Comparison of ENCODE assay signal across 8 mouse cellular contexts in genomic region chr16:45348238-45348637, GRCm38 (mm10).
DNase-seq lines count a peak whose midpoint lies in the region; ATAC-seq and TF ChIP-seq lines count a peak whose summit lies in the region.
"Not testable (repeated sequence)": the region's sequence is repeated elsewhere in the genome, so short reads cannot be mapped to it uniquely, and the experiment has no call there.

No protein-coding gene starts in this region.

- 91% methylated on average over 7 of the region's 9 CpGs for WGBS in heart, adult 2 months
- WGBS in midbrain, embryonic 11.5 days: 75% methylated on average over 5 of the region's 9 CpGs

- not testable (repeated sequence) for H3K4me3 ChIP-seq in ES-Bruce4 (ENCODE audit: low read depth, low read length); heart, adult 2 months; midbrain, embryonic 11.5 days (ENCODE audit: low read depth, low read length)

- ATAC-seq in frontal cortex, adult (ENCODE audit: low TSS enrichment): peak; percentile 79
- ATAC-seq in midbrain, embryonic 11.5 days (ENCODE audit: low FRiP score): not testable (repeated sequence)

- not testable (repeated sequence) for H3K4me1 ChIP-seq in ES-Bruce4 (ENCODE audit: control insufficient read depth, insufficient read depth, low read length); heart, adult 2 months (ENCODE audit: control insufficient read depth, insufficient read depth, low read length); midbrain, embryonic 11.5 days (ENCODE audit: control insufficient read depth, insufficient read depth, low read length)

- H3K4me2 ChIP-seq in midbrain, embryonic 11.5 days: not testable (repeated sequence)

- peaks cover 40% of the 10 kb centered on the region for H3K9me3 ChIP-seq in ES-Bruce4 (replicated peaks; ENCODE audit: control insufficient read depth, insufficient read depth, low read length, poor library complexity, severe bottlenecking)
- not testable (repeated sequence) for H3K9me3 ChIP-seq in midbrain, embryonic 11.5 days (ENCODE audit: control insufficient read depth, low read length)

- H3K36me3 ChIP-seq in ES-Bruce4 (ENCODE audit: control insufficient read depth, insufficient read depth, low read length, poor library complexity, severe bottlenecking); midbrain, embryonic 11.5 days (ENCODE audit: control insufficient read depth, insufficient read depth, low read length): not testable (repeated sequence)
- H3K36me3 ChIP-seq in heart, adult 2 months (ENCODE audit: control insufficient read depth, insufficient read depth, low read length): peaks cover 10% of the 10 kb centered on the region

- TF ChIP-seq EP300 in ES-Bruce4 (IDR thresholded peaks at IDR 0.05; ENCODE audit: insufficient read depth, low read depth, low read length); heart, adult 2 months (IDR thresholded peaks at IDR 0.05; ENCODE audit: insufficient read depth, low read depth, low read length): not testable (repeated sequence)

- peak overlapping the region; percentile 65; the same call in 1 of the 2 replicates for H3K27ac ChIP-seq in ES-Bruce4 (ENCODE audit: insufficient read depth, low read length)
- peak overlapping the region; percentile 48; the same call in 1 of the 2 replicates for H3K27ac ChIP-seq in heart, adult 2 months
- not testable (repeated sequence) for H3K27ac ChIP-seq in midbrain, embryonic 11.5 days (ENCODE audit: low read depth, low read length)

- TF ChIP-seq CTCF in ES-Bruce4 (IDR thresholded peaks at IDR 0.05; ENCODE audit: low read depth, low read length); heart, adult 2 months (IDR thresholded peaks at IDR 0.05): not testable (repeated sequence)

- intact Hi-C loops in heart, adult 2 months (cut with DNase I): loop anchor here (5.0 kb wide), 2 partner anchors 59 to 91 kb away; partner anchors contain the start of gene Cd200

- not testable (repeated sequence) for H3K9ac ChIP-seq in ES-Bruce4 (ENCODE audit: low read depth, poor library complexity, severe bottlenecking); heart, adult 2 months (ENCODE audit: low read depth, low read length); midbrain, embryonic 11.5 days (ENCODE audit: low read length)

- H3K79me2 ChIP-seq in heart, adult 2 months (replicated peaks; ENCODE audit: control insufficient read depth, insufficient read depth, low read length): not testable (repeated sequence)

- not testable (repeated sequence) for TF ChIP-seq POLR2A in ES-Bruce4 (IDR thresholded peaks at IDR 0.05; ENCODE audit: insufficient read depth, low read length); heart, adult 2 months (IDR thresholded peaks at IDR 0.05; ENCODE audit: insufficient read depth, low read depth, low read length)

- H3K27me3 ChIP-seq in ES-Bruce4 (ENCODE audit: control insufficient read depth, insufficient read depth, low read length, poor library complexity, severe bottlenecking); heart, adult 2 months (ENCODE audit: control insufficient read depth, insufficient read depth, low read length); midbrain, embryonic 11.5 days (ENCODE audit: control insufficient read depth, insufficient read depth, low read length): not testable (repeated sequence)

- peak; percentile 62 for DNase-seq in brain, adult 2 months (ENCODE audit: low read depth, low spot score)
- peak; percentile 36 for DNase-seq in heart, adult 11 months
- DNase-seq in heart, adult 2 months: not testable (repeated sequence)
- DNase-seq in midbrain, embryonic 11.5 days (ENCODE audit: low spot score, missing footprints): peak; percentile 28
- peak; percentile 32 for DNase-seq in right cerebral cortex, adult 18-20 months
- peak; percentile 45 for DNase-seq in telencephalon, adult 2 months (ENCODE audit: low read depth, low spot score)
